Mouse (Mus musculus) right cerebral cortex, postnatal 4 days (tissue): ENCODE data around the gene Cbr3.
"Not testable (repeated sequence)": the region's sequence is repeated elsewhere in the genome, so short reads cannot be mapped to it uniquely, and the experiment has no call there.

Source experiments
- DNase-seq: peaks from one replicate; pipeline ENCODE4 v3.0.0-alpha.2; 2022

Cbr3 gene

DNA sequence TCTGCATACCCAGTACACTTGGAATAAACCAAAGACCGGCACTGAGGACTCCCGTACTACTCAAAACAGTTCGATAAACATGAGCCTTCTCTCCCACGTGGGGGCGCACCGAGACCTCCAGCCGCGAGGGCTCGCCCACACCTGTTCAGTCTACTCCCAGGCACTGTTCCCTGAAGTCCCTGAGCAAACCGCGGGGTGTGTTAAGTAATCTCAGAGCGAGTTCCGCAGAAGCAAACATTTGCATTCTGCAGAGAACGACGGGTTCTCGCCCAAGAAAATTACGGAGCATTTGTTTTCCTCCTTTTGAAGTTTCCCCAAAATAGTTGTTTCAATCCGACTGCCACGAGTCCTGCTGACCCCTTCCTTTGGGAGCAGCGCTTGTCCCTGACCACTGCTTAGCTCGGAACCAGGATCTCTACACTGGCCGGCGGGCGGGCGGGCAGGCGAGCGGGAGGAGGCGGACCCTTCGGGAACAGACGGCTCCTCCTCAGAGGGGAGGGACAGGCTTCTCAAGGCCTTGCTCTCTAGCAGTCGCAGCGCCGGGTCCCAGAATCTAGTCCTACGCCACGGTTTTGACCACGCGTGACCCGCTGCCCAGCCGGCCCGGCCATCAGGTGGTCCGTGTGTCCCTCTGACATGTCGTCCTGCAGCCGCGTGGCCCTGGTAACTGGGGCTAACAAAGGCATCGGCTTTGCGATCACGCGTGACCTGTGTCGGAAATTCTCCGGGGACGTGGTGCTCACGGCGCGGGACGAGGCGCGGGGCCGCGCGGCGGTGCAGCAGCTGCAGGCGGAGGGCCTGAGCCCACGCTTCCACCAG lies at the start of gene Cbr3:
Cbr3 (plus strand) TSS at position 527 of the 819 bp plus-strand sequence.
- peak; percentile 57 for DNase-seq

GRCm38 (mm10) chr16:93644006-93644405 lies 39.0 kb upstream of the Cbr3 start:
- no peak for DNase-seq

GRCm38 (mm10) chr16:93648441-93649183 lies 34.4 kb upstream of the Cbr3 start:
- no peak for DNase-seq

- DNase-seq: no peak
Measured at GRCm38 (mm10) chr16:93667976-93668375, 15.0 kb upstream of the Cbr3 start.

DNA sequence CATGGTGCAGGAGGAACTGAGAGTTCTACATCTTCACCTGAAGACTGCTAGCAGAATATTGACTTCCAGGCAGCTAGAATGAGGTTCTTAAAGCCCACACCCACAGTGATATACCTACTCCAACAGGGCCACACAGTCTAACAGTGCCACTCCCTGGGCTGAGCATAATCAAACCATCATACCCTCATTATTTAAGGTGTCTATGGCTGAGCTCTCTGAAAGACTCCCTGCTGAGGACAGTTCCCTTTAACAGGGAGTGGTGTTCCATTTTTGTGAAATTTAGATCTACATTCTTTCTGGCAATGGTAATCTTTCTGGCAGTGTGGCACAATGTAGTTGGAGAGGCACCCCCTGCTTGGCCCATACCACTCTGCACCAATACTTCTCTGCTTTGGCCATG lies 13.5 kb upstream of the Cbr3 start:
- no peak for DNase-seq

DNA sequence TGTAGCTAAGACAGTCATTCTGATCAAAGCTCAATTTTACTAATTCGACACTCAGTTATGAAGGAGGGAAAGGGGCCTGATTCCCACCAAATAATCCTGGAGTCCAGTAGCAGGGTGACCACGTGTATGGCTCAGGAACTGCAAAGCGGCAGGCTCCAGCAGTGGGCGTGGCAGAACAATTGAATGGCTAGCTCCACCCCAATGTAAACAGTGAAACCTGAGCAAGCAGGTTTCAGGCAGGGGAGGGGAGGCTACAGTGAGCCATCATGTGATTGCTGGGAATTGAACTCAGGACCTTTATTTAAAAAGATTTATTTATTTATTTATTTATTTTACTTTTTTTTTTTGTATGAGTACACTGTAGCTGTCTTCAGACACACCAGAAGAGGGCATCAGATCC lies 12.5 kb upstream of the Cbr3 start:
- DNase-seq: not testable (repeated sequence)

GRCm38 (mm10) chr16:93671064-93671463 lies 12.0 kb upstream of the Cbr3 start:
- DNase-seq: no peak

GRCm38 (mm10) chr16:93676376-93676775 lies 6.6 kb upstream of the Cbr3 start:
- DNase-seq: no peak

- DNase-seq: no peak
Measured at GRCm38 (mm10) chr16:93678206-93678605, 4.8 kb upstream of the Cbr3 start.

GRCm38 (mm10) chr16:93679165-93679564 lies 3.9 kb upstream of the Cbr3 start:
- no peak for DNase-seq

GRCm38 (mm10) chr16:93682156-93682688 lies 793 bp upstream of the Cbr3 start:
- DNase-seq: no peak

DNA sequence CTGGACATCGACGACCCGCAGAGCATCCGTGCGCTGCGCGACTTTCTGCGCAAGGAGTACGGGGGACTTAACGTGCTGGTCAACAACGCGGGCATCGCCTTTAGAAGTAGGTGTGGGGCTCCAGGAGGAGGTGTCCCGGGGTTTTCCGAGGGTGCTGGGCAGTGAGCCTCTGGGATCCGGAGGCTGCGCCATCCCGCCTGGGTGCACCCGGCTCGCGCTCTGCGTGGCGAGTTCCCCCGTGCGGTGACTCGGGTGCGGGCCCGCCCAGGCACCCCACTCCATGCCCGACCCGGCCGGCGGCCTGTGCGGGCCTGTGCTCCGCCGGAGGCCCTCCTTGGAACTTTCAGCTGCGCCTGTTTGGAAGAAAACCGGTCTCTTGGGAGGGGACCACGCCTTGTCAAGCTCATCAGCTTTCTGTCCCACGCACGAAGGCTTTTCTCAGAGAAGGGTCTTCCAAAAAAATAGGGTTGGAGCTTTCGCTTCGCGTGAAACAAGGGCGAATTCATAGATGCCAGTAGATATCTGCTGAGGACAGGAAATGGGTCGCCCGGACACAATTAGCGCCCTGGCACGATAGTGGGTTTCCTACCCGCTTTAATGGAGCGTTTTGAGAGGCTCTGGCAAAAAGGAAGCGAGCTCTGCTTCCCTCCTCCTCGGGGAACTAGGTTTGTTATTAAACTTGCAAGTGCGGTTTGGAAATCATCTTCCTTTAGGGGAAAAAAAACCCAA lies 657 bp downstream of the Cbr3 start:
- DNase-seq: peak; percentile 23

DNA sequence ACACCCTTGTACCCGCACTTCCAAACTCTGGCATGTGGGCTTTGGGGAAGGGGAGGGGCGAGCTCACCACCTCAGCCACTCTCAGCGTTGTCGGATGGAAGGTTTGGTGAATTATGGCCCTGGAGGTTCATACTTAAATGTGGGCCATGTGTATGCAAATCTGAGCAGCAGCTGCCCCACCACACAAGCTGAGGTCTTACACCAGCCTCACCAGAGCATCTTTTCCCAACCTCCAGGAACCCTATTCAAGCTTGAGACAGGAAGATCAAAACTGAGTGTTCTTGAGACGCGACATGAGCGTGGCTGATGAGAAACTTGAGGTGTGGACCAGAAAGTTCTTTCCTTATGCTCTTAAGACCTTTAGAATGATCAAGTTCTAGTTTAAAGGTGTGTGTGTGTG lies 1.4 kb downstream of the Cbr3 start:
- DNase-seq: no peak

GRCm38 (mm10) chr16:93685783-93686182 lies 2.8 kb downstream of the Cbr3 start:
- not testable (repeated sequence) for DNase-seq

DNA sequence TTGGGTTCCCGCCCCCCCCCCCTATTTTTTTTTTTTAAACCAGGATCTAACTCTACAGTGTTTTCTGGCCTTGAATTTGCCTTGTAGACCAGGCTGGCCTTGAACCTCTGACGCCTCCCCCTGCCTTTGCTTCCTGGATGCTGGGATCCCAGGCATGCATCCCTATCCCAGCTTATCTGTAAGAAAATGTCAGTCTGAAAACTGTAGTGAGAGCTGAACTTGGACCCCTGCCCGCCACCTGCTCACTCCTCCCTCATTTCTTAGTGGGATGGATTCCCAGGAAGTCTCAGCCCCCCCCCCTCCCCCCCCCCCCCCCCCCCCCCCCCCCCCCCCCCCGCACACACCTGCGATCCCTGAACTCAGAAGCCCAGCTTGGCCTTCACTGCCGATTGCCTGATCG lies 3.4 kb downstream of the Cbr3 start:
- DNase-seq: no peak

DNA sequence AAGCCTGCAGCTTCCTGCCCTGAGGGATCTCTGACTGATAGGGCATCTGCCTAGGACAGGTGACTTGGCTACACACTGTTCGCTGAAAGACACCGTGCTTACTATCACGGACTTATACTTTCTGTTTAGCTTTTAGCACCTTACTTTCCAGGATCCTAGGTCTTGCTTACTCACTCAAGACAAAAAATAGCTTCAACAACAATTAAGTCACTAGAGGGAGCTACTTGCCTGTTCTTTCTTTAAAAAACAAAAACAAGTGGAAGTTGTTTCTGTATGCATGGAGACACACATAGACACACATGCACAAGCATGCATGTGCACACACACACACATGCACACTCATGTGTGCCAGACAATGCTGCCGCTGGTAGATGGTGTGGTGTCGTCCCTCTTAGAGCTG lies 3.9 kb downstream of the Cbr3 start:
- DNase-seq: no peak

- no peak for DNase-seq
Measured at GRCm38 (mm10) chr16:93691206-93691841, 8.3 kb downstream of the Cbr3 start.

DNA sequence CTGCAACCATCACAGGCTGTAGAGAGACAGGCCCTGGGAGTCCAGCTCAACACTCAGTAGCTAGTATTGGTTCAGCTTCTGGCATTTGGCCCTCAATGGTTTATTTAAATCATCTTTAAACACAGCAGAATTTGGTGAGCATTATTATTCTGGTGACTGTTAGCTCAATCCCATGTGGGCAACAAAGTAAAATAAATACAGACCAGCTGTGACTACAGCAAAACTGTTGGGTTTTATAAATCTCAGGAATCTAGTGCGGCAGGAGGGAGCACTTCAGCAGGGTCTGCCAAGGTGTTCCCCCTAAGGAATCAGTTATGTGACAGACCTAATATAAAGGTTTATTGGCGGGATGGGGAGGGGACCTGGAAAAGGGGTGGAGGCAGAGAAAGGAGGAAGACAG lies 9.7 kb downstream of the Cbr3 start:
- DNase-seq: no peak

DNA sequence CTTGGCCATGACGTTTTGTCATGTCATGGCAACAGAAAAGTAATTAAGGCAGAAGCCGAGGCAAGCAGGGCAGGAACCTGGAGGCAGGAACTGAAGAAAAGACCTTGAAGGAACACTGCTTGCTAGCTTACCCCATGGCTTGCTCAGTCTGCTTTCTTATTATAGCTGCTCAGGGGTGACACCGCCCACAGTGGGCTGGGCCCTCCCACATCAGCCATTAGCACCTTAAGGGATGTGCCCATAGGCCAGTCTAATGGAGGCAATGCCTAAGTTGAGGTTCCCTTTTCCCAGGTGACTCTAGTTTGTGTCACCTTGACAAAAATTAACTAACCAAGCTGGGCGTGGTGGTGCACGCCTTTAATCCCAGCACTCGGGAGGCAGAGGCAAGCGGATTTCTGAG lies 24.1 kb downstream of the Cbr3 start:
- DNase-seq: no peak

DNA sequence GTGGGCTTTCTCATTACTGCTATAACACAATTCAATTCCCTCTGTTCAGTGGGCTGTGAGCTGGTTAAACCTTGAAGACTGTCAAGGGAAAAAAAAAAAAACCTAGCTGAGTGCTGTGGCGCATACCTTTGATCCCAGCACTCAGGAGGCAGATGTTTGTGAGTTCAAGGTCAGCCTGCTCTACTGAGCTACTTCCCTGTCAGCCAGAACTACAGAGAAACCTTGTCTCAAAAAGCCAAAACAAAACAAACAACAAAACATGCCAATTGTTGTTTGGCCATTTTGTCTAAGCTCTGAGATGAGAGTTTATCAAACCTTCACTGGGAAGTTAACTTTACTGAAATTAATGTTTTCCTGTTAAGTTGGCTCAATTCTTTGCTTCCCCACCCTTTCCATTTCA lies 26.2 kb downstream of the Cbr3 start:
- no peak for DNase-seq

DNA sequence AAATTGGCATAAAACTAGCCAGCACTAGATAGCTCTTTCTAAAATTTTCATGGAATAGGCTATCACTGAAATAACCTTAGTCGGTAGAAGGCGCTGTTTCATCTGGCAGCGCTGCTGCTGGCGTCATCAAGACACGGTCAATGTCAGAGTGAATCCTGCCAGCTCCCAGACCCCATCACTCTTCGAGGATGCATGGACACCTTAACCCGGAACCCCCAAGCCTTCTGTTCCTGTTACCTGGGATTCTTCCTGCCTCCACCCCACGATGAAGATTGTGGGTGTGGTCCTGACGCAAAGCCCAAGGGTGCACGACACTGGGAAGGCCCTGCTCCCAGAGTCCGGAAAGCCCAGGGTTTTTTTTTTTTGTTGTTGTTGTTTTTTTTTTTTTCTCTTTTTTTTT lies 27.9 kb downstream of the Cbr3 start:
- peak; percentile 67 for DNase-seq

GRCm38 (mm10) chr16:93711411-93712188 lies 28.6 kb downstream of the Cbr3 start, which contains the start of gene Dop1b:
Gene Dop1b, plus strand, starts transcription at chr16:93711904.
- peak; percentile 97 for DNase-seq
